Mouse (Mus musculus) stomach, postnatal 0 days (tissue): ENCODE results near the gene Plce1. TPM values are rescaled to one million over a fixed set of nuclear protein-coding genes. Genes with fewer than 3 reads are reported as not detected.

Experiments used
- ATAC-seq: fragments of 200-750 bp; cut with Nextera tagmentation; 2 replicates; pipeline ENCODE4 v1.8.0; 2017; ENCODE audit not compliant: low FRiP score, low TSS enrichment
- DNase-seq: peaks from one replicate; pipeline ENCODE4 v3.0.0-alpha.2; 2016; ENCODE audit warnings: low spot score
- H3K27ac ChIP-seq: fragments of 300-500 bp; sonication (generic); replicated peaks from 2 replicates; pipeline ENCODE4 v1.5.1; 2014; ENCODE audit warnings: mild to moderate bottlenecking, control low read depth
- H3K27me3 ChIP-seq: fragments of 300-500 bp; sonication (generic); 2 replicates; pipeline ENCODE4 v1.6.1; 2014; ENCODE audit warnings: low read length; ENCODE audit not compliant: control insufficient read depth, insufficient read depth
- H3K36me3 ChIP-seq: fragments of 300-500 bp; sonication (generic); 2 replicates; pipeline ENCODE4 v1.6.1; 2014; ENCODE audit warnings: low read length, mixed read lengths; ENCODE audit not compliant: control insufficient read depth, insufficient read depth
- H3K4me1 ChIP-seq: fragments of 300-500 bp; sonication (generic); replicated peaks from 2 replicates; pipeline ENCODE4 v1.6.1; 2014; ENCODE audit warnings: antibody characterized with exemption; ENCODE audit not compliant: control insufficient read depth, insufficient read depth
- H3K4me2 ChIP-seq: fragments of 300-500 bp; sonication (generic); replicated peaks from 2 replicates; pipeline ENCODE4 v1.6.1; 2014; ENCODE audit warnings: low read depth, mild to moderate bottlenecking, control low read depth, moderate library complexity
- H3K4me3 ChIP-seq: fragments of 300-500 bp; sonication (generic); 2 replicates; pipeline ENCODE4 v1.5.1; 2014; ENCODE audit warnings: low read depth, low read length, control low read depth
- H3K9ac ChIP-seq: fragments of 300-500 bp; sonication (generic); 2 replicates; pipeline ENCODE4 v1.6.1; 2014; ENCODE audit warnings: mild to moderate bottlenecking, low read length, control low read depth, mixed read lengths
- H3K9me3 ChIP-seq: fragments of 300-500 bp; sonication (generic); 2 replicates; pipeline ENCODE4 v1.6.1; 2016; ENCODE audit warnings: low read length; ENCODE audit not compliant: control insufficient read depth
- CTCF ChIP-seq: IDR thresholded peaks from 2 replicates; pipeline ENCODE4 v1.5.1; 2016; ENCODE audit warnings: antibody characterized with exemption, low read depth, mild to moderate bottlenecking, moderate library complexity
- EP300 ChIP-seq: optimal IDR thresholded peaks from 2 replicates; pipeline ENCODE3; 2016; ENCODE audit warnings: antibody characterized with exemption
- whole genome bisulfite sequencing: fragments of 180-500 bp; shearing (Covaris S2); extraction: QIAGEN DNeasy Blood & Tissue Kit; methylation state at CpG from one replicate; pipeline ENCODE4 v1.1.7; 2014; 5-methylcytosine and 5-hydroxymethylcytosine counted together
- polyA plus RNA-seq: library from polyadenylated mRNA; unstranded; fragments of >200 nt; fragmentation: Nextera tagmentation; extraction: Ambion mirVana; gene quantifications from 2 replicates; pipeline ENCODE4 v1.2.1, GENCODE M21; 2015

The Plce1 gene
- polyA plus RNA-seq, 1 experiment from 2014 or later, result 6.2 TPM

DNA sequence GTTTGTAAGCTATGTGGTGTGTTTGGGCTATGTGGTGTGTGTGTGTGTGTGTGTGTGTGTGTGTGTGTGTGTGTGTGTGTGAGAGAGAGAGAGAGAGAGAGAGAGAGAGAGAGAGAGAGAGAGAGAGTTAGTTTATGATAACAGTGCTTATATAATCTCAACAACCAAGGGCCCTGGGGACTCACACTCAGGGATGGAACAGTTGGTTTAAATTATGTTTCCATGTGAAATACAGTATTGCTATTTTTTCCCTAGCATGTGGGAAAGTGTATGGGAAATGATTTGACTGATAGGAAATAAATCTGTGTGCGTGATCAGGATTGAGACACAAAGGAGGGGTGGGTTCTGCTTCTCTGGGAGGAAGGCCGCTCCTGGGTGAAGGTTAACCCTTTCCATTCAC, 212.4 kb downstream of the Plce1 start:
- Histone ChIP-seq H3K4me2 (no peak overlapping the region), H3K9me3 (no peaks in the 10 kb centered on the region), H3K27ac (no peak overlapping the region), H3K4me1 (no peaks in the 10 kb centered on the region), H3K9ac (no peak overlapping the region), H3K36me3 (no peaks in the 10 kb centered on the region), H3K27me3 (no peaks in the 10 kb centered on the region), H3K4me3 (no peak overlapping the region)
- TF ChIP-seq EP300 (no peak), CTCF (no peak)
- whole genome bisulfite sequencing, result 35% methylated on average over 2 of the region's 2 CpGs
- ATAC-seq (no peak), DNase-seq (no peak)

DNA sequence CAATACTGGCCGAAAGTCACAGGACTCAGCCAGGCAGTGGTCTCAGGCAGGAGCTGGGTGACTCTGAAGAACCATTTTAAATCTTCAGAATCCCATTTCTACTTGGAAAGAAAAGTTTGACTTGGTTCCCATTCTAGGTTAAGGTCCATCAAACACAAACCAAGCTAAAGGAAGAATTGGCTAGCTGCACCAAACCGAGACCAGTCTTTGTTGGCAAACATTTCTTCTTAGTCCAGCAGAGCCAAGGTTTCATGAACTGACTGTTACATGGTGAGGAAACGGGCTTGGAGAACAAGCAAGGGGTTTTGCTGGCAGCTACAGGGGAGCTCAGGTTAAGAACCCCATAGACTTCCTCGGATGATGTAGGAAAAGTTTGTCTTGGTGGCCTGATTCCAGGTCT, 212.9 kb downstream of the Plce1 start:
- no peaks in the 10 kb centered on the region for H3K36me3 ChIP-seq

DNA sequence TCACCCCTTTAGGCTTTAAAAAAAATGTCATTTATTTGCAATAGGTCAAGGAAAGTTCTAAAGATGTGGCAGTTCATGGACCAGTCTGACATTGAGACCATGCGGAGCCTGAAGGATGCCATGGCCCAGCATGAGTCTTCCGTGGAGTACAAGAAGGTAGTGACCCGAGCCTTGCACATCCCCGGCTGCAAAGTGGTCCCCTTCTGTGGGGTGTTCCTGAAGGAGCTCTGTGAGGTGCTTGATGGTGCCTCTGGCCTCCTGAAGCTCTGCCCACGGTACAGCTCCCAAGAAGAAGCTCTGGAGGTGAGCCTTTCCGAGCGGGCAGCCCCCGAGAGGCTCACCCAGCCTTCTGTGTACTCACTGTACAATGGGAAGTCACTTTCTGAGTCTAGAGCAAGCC, 220.9 kb downstream of the Plce1 start:
- TF ChIP-seq CTCF (no peak), EP300 (no peak)
- H3K27me3 ChIP-seq, result no peaks in the 10 kb centered on the region
- 92% methylated on average over 8 of the region's 8 CpGs for WGBS
- no peaks in the 10 kb centered on the region for H3K36me3 ChIP-seq
- no peak overlapping the region for H3K4me3 ChIP-seq
- no peaks in the 10 kb centered on the region for H3K4me1 ChIP-seq
- no peak overlapping the region for H3K27ac ChIP-seq
- DNase-seq, result no peak
- H3K9me3 ChIP-seq, result no peaks in the 10 kb centered on the region
- no peak overlapping the region for H3K9ac ChIP-seq
- H3K4me2 ChIP-seq, result no peak overlapping the region
- no peak for ATAC-seq

More for the DNA sequence above, 212.9 kb downstream of the Plce1 start:
- TF ChIP-seq EP300 (no peak), CTCF (no peak)
- Histone ChIP-seq H3K9ac (no peak overlapping the region), H3K27ac (no peak overlapping the region), H3K27me3 (no peaks in the 10 kb centered on the region), H3K4me1 (no peaks in the 10 kb centered on the region), H3K4me3 (no peak overlapping the region), H3K9me3 (no peaks in the 10 kb centered on the region), H3K4me2 (no peak overlapping the region)
- 80% methylated on average over 4 of the region's 4 CpGs for WGBS
- ATAC-seq, result no peak
- no peak for DNase-seq

GRCm38 (mm10) chr19:38704742-38705141, 223.8 kb downstream of the Plce1 start:
- no peak for TF ChIP-seq EP300
- no peak for TF ChIP-seq CTCF
- H3K27me3 ChIP-seq, result no peaks in the 10 kb centered on the region
- no peak overlapping the region for H3K4me3 ChIP-seq
- H3K27ac ChIP-seq, result no peak overlapping the region
- DNase-seq, result no peak
- H3K4me2 ChIP-seq, result no peak overlapping the region
- ATAC-seq, result no peak
- H3K9me3 ChIP-seq, result no peaks in the 10 kb centered on the region
- H3K9ac ChIP-seq, result no peak overlapping the region
- H3K4me1 ChIP-seq, result no peaks in the 10 kb centered on the region
- 90% methylated on average over 3 of the region's 3 CpGs for WGBS
- H3K36me3 ChIP-seq, result no peaks in the 10 kb centered on the region

DNA sequence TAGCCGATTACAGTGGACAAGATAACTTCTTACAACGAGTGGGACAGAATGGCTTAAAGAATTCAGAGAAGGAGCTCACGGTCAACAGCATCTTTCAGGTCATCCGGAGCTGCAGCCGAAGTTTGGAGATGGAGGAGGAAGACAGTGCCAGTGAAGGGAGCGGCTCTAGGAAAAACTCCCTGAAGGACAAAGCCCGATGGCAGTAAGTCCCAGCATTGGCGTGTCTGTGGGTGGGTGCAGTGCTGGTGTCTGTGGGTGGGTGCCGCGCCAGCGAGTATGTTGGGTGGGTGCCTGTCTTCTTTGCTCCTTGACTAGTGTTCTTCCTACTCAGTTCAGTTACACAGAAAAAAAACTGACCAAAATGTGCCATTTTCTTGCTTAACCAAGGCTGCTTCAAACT, 224.3 kb downstream of the Plce1 start:
- H3K4me2 ChIP-seq, result no peak overlapping the region
- no peaks in the 10 kb centered on the region for H3K9me3 ChIP-seq
- DNase-seq, result no peak
- TF ChIP-seq EP300, result no peak
- TF ChIP-seq CTCF, result no peak
- no peak overlapping the region for H3K27ac ChIP-seq
- H3K4me3 ChIP-seq, result no peak overlapping the region
- H3K4me1 ChIP-seq, result no peaks in the 10 kb centered on the region
- no peak for ATAC-seq
- H3K9ac ChIP-seq, result no peak overlapping the region
- H3K36me3 ChIP-seq, result no peaks in the 10 kb centered on the region
- H3K27me3 ChIP-seq, result no peaks in the 10 kb centered on the region
- WGBS, result 94% methylated on average over 11 of the region's 11 CpGs

- 80% methylated on average over 6 of the region's 6 CpGs for WGBS
- no peak overlapping the region for H3K4me2 ChIP-seq
- TF ChIP-seq EP300 (no peak), CTCF (no peak)
- ATAC-seq (no peak), DNase-seq (no peak)
- no peaks in the 10 kb centered on the region for H3K27me3 ChIP-seq
- H3K9me3 ChIP-seq, result no peaks in the 10 kb centered on the region
- H3K27ac ChIP-seq, result no peak overlapping the region
- H3K9ac ChIP-seq, result no peak overlapping the region
- H3K4me3 ChIP-seq, result no peak overlapping the region
- no peaks in the 10 kb centered on the region for H3K36me3 ChIP-seq
- H3K4me1 ChIP-seq, result no peaks in the 10 kb centered on the region
Measured at GRCm38 (mm10) chr19:38706449-38706848, 225.5 kb downstream of the Plce1 start.
